Mouse (Mus musculus) right cerebral cortex, postnatal 36 days (tissue): Measurements from ENCODE around the gene Ddx20.

ENCODE experiments used
- DNase-seq, 2 experiments: peaks; one replicate each; pipeline ENCODE4 v3.0.0; 2022; ENCODE audit warnings: low spot score in 2 of 2, mixed read lengths in 1 of 2

Ddx20 gene

DNA sequence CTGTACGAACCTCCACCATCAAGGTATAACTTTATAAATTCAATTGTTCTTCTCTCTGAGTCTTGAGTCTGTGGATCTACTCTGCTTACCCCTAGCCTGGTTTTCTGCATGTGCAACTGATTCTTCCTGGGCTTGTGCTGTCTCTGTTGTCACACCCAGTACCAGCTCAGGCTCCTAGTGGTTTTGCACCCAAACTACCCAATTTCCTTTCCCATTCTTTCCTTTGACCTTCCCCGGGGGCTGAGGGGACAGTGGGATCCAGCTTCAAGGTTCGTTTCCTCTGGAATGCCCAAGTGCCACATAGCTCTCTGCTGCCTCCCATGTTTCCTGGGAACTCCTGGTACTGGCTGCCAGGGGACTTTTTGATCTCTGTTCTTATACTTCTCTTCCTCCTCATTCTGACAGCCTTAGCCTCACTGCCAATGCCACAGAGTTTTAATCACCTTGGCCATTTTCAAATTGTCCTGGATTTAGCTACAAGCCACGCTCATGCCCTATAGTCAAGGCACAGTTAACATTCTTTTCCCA, 20.3 kb downstream of the Ddx20 start:
- DNase-seq, result no peak

GRCm38 (mm10) chr3:105665105-105665765, 22.1 kb downstream of the Ddx20 start:
- DNase-seq, result no peak

GRCm38 (mm10) chr3:105663043-105663442, 24.3 kb downstream of the Ddx20 start:
- no peak for DNase-seq

- no peak for DNase-seq
Observed at GRCm38 (mm10) chr3:105660530-105660929, 26.8 kb downstream of the Ddx20 start.

DNA sequence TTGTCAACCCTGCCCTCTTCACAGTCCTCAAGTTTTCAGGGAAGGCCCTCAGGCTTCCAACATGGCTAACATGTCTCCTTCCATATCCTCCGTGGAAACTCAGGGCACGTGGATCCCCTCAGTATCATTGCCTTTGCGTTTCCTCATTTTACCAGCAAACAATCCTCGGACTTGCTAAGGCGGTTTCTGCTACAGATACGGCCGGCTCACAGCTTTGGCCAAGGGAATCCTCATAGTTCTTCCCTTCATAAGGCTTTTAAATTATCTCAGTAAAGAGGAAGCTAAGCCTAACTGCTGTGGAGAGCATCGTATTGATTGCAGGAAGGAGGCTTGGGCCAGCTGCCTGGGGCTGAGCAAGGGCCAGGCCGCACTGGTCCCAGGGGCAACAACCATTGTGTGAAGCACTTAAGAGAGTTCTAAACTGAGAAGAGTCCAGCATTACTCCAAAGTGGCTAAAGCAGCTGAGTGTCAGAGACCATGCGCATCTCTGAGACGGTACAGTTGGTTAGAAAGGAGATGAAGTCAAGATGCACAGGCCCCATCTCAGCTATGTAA, 32.3 kb downstream of the Ddx20 start:
- DNase-seq, result no peak

GRCm38 (mm10) chr3:105653544-105654380, 33.6 kb downstream of the Ddx20 start:
- DNase-seq, result peak in 1 of 2 experiments; percentile 16

GRCm38 (mm10) chr3:105648889-105649567, 38.3 kb downstream of the Ddx20 start:
- DNase-seq, result no peak

GRCm38 (mm10) chr3:105643566-105643965, 43.8 kb downstream of the Ddx20 start:
- no peak for DNase-seq

DNA sequence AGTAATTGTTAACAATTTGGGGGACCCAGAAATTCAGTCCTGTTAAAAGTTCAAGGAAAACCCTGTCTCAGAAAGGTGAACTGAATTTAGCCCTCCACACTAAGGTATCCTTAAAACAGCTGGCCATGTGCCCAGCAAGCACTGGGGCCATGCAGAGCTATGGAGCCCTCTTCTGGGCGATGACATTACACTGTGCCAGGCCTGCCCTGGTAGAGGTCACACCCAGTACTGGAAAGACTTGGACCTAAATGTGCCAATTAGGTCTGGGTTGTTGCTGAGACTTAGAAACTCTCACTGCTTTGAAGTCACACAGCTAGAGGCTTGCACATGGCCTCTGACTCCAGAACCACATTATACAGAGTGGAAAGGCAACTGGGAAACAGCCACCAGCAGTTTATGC, 45.2 kb downstream of the Ddx20 start:
- no peak for DNase-seq

- no peak for DNase-seq
Observed at GRCm38 (mm10) chr3:105633021-105633420, 54.4 kb downstream of the Ddx20 start.

- no peak for DNase-seq
Observed at GRCm38 (mm10) chr3:105632296-105632695, 55.1 kb downstream of the Ddx20 start.
